Mouse (Mus musculus) heart, embryonic 12.5 days (tissue): ENCODE measurements around the gene Hspa4l. TPM values are rescaled to one million over a fixed set of nuclear protein-coding genes. Genes with fewer than 3 reads are reported as not detected.

Source experiments
- ATAC-seq: fragments of 200-750 bp; cut with Nextera tagmentation; 2 replicates; pipeline ENCODE4 v1.8.0; 2017; ENCODE audit warnings: moderate TSS enrichment, moderate library complexity; ENCODE audit not compliant: insufficient number of reproducible peaks, low FRiP score
- H3K27ac ChIP-seq: fragments of 300-500 bp; sonication (generic); 2 replicates; pipeline ENCODE4 v1.5.1; 2016; ENCODE audit warnings: mild to moderate bottlenecking, moderate library complexity; ENCODE audit not compliant: poor library complexity, severe bottlenecking
- H3K27me3 ChIP-seq: fragments of 300-500 bp; sonication (generic); replicated peaks from 2 replicates; pipeline ENCODE4 v1.6.1; 2016; ENCODE audit warnings: mild to moderate bottlenecking, moderate library complexity
- H3K36me3 ChIP-seq: fragments of 300-500 bp; sonication (generic); 2 replicates; pipeline ENCODE4 v1.6.1; 2016; ENCODE audit warnings: mild to moderate bottlenecking, moderate library complexity
- H3K4me1 ChIP-seq: fragments of 300-500 bp; sonication (generic); replicated peaks from 2 replicates; pipeline ENCODE4 v1.6.1; 2016; ENCODE audit warnings: mild to moderate bottlenecking
- H3K4me2 ChIP-seq: fragments of 300-500 bp; sonication (generic); 2 replicates; pipeline ENCODE4 v1.6.1; 2016; ENCODE audit warnings: mild to moderate bottlenecking, moderate library complexity
- H3K4me3 ChIP-seq: fragments of 300-500 bp; sonication (generic); 2 replicates; pipeline ENCODE4 v1.5.1; 2016; ENCODE audit warnings: mild to moderate bottlenecking
- H3K9ac ChIP-seq: fragments of 300-500 bp; sonication (generic); 2 replicates; pipeline ENCODE4 v1.6.1; 2016; ENCODE audit warnings: mild to moderate bottlenecking, moderate library complexity
- H3K9me3 ChIP-seq: fragments of 300-500 bp; sonication (generic); replicated peaks from 2 replicates; pipeline ENCODE4 v1.6.1; 2016; ENCODE audit warnings: mild to moderate bottlenecking, moderate library complexity
- WGBS: fragments of 180-500 bp; shearing (Covaris S2); methylation state at CpG from one replicate; pipeline ENCODE4 v1.1.7; 2016; 5-methylcytosine and 5-hydroxymethylcytosine counted together
- polyA plus RNA-seq: library from polyadenylated mRNA; unstranded; fragments of >200 nt; fragmentation: Nextera tagmentation; extraction: Ambion mirVana; gene quantifications from 2 replicates; pipeline ENCODE4 v1.2.1, GENCODE M21; 2016

Hspa4l gene
- polyA plus RNA-seq, 1 experiment from 2014 or later: 36.9 TPM

- H3K4me1 ChIP-seq: no peaks in the 10 kb centered on the region
- 79% methylated on average over 3 of the region's 3 CpGs for WGBS
- no peak overlapping the region for H3K4me2 ChIP-seq
- ATAC-seq: no peak
- peaks cover 23% of the 10 kb centered on the region for H3K36me3 ChIP-seq
- H3K9ac ChIP-seq: no peak overlapping the region
- no peaks in the 10 kb centered on the region for H3K27me3 ChIP-seq
- no peaks in the 10 kb centered on the region for H3K9me3 ChIP-seq
- H3K27ac ChIP-seq: no peak overlapping the region
- H3K4me3 ChIP-seq: no peak overlapping the region
Measured at GRCm38 (mm10) chr3:40760746-40761145, 16.5 kb downstream of the Hspa4l start.

DNA sequence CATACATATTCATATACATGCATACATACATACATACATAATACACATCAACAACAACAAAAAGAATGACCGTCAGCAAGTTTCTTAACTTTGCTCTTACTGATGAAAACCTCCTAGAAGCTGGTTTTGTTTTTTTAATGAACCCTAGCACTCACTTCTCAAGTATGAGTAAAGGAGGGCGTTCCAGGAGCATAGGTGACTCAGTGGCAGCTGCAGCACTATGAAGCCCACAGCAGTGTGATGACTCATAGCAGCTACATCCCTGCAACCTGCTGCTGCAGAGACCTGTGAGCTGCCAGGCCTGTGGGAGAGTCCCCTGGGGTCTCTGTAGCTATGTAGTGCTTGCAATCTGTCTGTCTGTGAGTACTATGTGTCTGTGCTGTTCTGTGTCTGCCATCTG, 17.0 kb downstream of the Hspa4l start:
- H3K4me1 ChIP-seq: no peaks in the 10 kb centered on the region
- peaks cover 22% of the 10 kb centered on the region for H3K36me3 ChIP-seq
- no peak overlapping the region for H3K27ac ChIP-seq
- no peak for ATAC-seq
- H3K4me2 ChIP-seq: no peak overlapping the region
- H3K27me3 ChIP-seq: no peaks in the 10 kb centered on the region
- H3K9ac ChIP-seq: no peak overlapping the region
- H3K4me3 ChIP-seq: no peak overlapping the region
- H3K9me3 ChIP-seq: no peaks in the 10 kb centered on the region
- WGBS: 86% methylated on average over 2 of the region's 2 CpGs

DNA sequence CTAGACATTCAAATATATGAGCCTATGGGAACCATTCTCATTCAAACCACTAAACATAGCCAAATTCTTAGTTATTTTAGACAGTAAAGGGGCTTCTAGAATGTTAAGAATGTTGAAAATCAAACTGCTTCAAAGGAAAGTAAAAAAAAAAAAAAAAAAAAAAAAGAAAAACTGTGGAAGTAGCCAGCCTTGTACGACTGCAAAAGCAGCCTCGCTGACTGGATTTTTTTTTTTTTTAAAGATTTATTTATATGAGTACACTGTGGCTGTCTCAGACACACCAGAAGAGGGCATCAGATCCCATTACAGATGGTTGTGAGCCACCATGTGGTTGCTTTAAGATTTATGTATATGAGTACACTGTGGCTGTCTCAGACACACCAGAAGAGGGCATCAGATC, 49.5 kb downstream of the Hspa4l start:
- no peak overlapping the region for H3K4me2 ChIP-seq
- H3K4me3 ChIP-seq: no peak overlapping the region
- ATAC-seq: no peak
- no peak overlapping the region for H3K9ac ChIP-seq
- no peaks in the 10 kb centered on the region for H3K27me3 ChIP-seq
- H3K9me3 ChIP-seq: no peaks in the 10 kb centered on the region
- peaks cover 10% of the 10 kb centered on the region for H3K36me3 ChIP-seq
- no peak overlapping the region for H3K27ac ChIP-seq
- 77% methylated on average over 2 of the region's 2 CpGs for WGBS
- no peaks in the 10 kb centered on the region for H3K4me1 ChIP-seq

DNA sequence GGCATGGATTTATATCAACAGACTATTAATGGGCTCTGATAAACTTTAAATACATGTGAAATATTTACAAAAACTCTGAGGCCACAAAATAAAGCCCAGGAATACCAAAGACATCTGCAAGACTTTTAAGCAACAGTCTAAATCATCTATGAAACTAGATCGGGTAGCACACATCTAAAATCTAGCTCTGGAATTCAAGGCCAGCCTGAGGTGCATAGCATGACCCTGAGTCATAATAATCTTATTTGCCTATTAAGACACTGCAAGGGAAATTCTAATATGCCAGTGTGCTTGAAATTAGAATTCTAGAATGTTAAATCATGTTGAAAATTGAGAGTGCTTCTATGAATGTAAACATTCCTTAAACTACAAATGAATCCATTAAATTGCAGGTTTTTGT, 53.8 kb downstream of the Hspa4l start:
- Histone ChIP-seq H3K4me2 (no peak overlapping the region), H3K36me3 (peaks cover 6% of the 10 kb centered on the region), H3K4me3 (no peak overlapping the region), H3K9ac (no peak overlapping the region), H3K4me1 (peaks cover 4% of the 10 kb centered on the region; the same call in 1 of the 2 replicates), H3K27ac (no peak overlapping the region), H3K9me3 (no peaks in the 10 kb centered on the region), H3K27me3 (no peaks in the 10 kb centered on the region)
- no peak for ATAC-seq
- 62% methylated on average over 1 of the region's 1 CpGs for WGBS

DNA sequence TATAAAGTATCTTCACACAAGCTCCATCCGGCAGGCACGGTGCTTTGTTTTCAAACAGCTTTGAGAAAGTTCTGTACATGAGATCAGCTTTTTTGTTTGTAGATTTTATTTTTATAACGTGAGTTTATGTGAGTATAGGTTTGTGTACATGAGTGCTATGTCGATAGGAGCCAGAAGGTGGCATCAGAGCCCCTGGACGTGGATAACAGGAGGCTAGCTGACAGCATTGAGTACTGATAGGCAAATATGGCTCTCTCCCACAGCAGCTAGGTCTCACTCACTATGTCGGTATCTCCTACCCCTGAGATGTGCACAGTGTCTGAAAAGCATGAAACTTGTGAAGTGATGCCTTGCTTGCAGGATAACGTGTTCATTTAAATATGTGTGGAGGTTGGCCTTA, 54.2 kb downstream of the Hspa4l start:
- Histone ChIP-seq H3K27ac (no peak overlapping the region), H3K36me3 (peaks cover 6% of the 10 kb centered on the region), H3K9me3 (no peaks in the 10 kb centered on the region), H3K9ac (no peak overlapping the region), H3K27me3 (no peaks in the 10 kb centered on the region), H3K4me3 (no peak overlapping the region), H3K4me1 (peaks cover 4% of the 10 kb centered on the region; the same call in 1 of the 2 replicates), H3K4me2 (no peak overlapping the region)
- no peak for ATAC-seq
- 33% methylated on average over 7 of the region's 7 CpGs for WGBS

- H3K4me2 ChIP-seq: peak within 1 kb of the TSS; percentile 92
- peaks cover 4% of the 10 kb centered on the region; the same call in 1 of the 2 replicates for H3K4me1 ChIP-seq
- peak within 1 kb of the TSS; percentile 94 for H3K9ac ChIP-seq
- WGBS: 2% methylated on average over 66 of the region's 66 CpGs
- no peaks in the 10 kb centered on the region for H3K9me3 ChIP-seq
- no peaks in the 10 kb centered on the region for H3K27me3 ChIP-seq
- H3K27ac ChIP-seq: peak within 1 kb of the TSS; percentile 78
- ATAC-seq: peak; percentile 98
- H3K4me3 ChIP-seq: peak within 1 kb of the TSS; percentile 98
- H3K36me3 ChIP-seq: peaks cover 8% of the 10 kb centered on the region
Measured at GRCm38 (mm10) chr3:40799530-40800372, 55.5 kb downstream of the Hspa4l start, which contains the start of gene Plk4. Gene Plk4, plus strand, starts transcription at chr3:40800019.

- under 1% methylated on average over 27 of the region's 37 CpGs for WGBS
- H3K27ac ChIP-seq: peak overlapping the region; percentile 78
Measured at GRCm38 (mm10) chr3:40800373-40800823, 56.1 kb downstream of the Hspa4l start.

GRCm38 (mm10) chr3:40806871-40807270, 62.6 kb downstream of the Hspa4l start:
- Histone ChIP-seq H3K36me3 (peaks cover 46% of the 10 kb centered on the region), H3K4me2 (no peak overlapping the region), H3K4me1 (no peaks in the 10 kb centered on the region), H3K4me3 (no peak overlapping the region), H3K9me3 (no peaks in the 10 kb centered on the region), H3K27ac (no peak overlapping the region), H3K27me3 (no peaks in the 10 kb centered on the region), H3K9ac (no peak overlapping the region)
- no peak for ATAC-seq
- WGBS: 78% methylated on average over 2 of the region's 2 CpGs

More at GRCm38 (mm10) chr3:40800373-40800823, 56.1 kb downstream of the Hspa4l start:
- peaks cover 4% of the 10 kb centered on the region; the same call in 1 of the 2 replicates for H3K4me1 ChIP-seq
- H3K4me3 ChIP-seq: peak overlapping the region; percentile 98
- H3K27me3 ChIP-seq: no peaks in the 10 kb centered on the region
- H3K4me2 ChIP-seq: peak overlapping the region; percentile 92
- H3K9ac ChIP-seq: peak overlapping the region; percentile 94
- H3K9me3 ChIP-seq: no peaks in the 10 kb centered on the region
- peak; percentile 76 for ATAC-seq
- peaks cover 14% of the 10 kb centered on the region for H3K36me3 ChIP-seq

GRCm38 (mm10) chr3:40808686-40809085, 64.4 kb downstream of the Hspa4l start:
- H3K9me3 ChIP-seq: no peaks in the 10 kb centered on the region
- no peak overlapping the region for H3K4me3 ChIP-seq
- no peaks in the 10 kb centered on the region for H3K27me3 ChIP-seq
- WGBS: 95% methylated on average over 10 of the region's 10 CpGs
- ATAC-seq: no peak
- H3K36me3 ChIP-seq: peaks cover 54% of the 10 kb centered on the region
- H3K9ac ChIP-seq: no peak overlapping the region
- no peaks in the 10 kb centered on the region for H3K4me1 ChIP-seq
- no peak overlapping the region for H3K27ac ChIP-seq
- no peak overlapping the region for H3K4me2 ChIP-seq

DNA sequence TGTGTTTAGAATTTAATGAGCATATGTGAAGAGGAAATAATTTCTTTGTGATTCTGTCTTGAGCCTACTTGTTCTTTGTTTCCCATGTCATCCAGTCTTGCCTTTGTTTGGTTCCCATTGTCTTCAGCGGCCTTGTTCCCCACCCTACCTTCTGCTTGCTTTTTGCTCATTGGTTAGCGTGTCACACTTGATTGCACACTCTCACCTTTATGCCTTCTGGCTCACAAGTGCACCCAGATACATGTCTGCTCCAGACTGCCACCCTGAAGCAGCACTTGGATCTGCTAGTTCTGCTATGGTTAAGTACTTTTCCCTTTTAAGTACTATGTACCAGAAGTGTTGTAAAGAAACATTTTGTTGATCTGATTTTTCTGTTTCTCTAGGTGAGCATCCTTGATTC, 65.6 kb downstream of the Hspa4l start:
- Histone ChIP-seq H3K27ac (no peak overlapping the region), H3K36me3 (peaks cover 59% of the 10 kb centered on the region), H3K4me3 (no peak overlapping the region), H3K4me2 (no peak overlapping the region), H3K9me3 (no peaks in the 10 kb centered on the region), H3K4me1 (no peaks in the 10 kb centered on the region), H3K9ac (no peak overlapping the region), H3K27me3 (no peaks in the 10 kb centered on the region)
- 87% methylated on average over 2 of the region's 2 CpGs for WGBS
- ATAC-seq: no peak

- H3K4me2 ChIP-seq: no peak overlapping the region
- no peaks in the 10 kb centered on the region for H3K4me1 ChIP-seq
- no peak overlapping the region for H3K4me3 ChIP-seq
- WGBS: 95% methylated on average over 2 of the region's 2 CpGs
- H3K9me3 ChIP-seq: no peaks in the 10 kb centered on the region
- ATAC-seq: no peak
- H3K27ac ChIP-seq: no peak overlapping the region
- H3K9ac ChIP-seq: no peak overlapping the region
- peaks cover 61% of the 10 kb centered on the region for H3K36me3 ChIP-seq
- H3K27me3 ChIP-seq: no peaks in the 10 kb centered on the region
Measured at GRCm38 (mm10) chr3:40813275-40813674, 69.0 kb downstream of the Hspa4l start.
